Comparison of ENCODE assay signal across 21 mouse cellular contexts in the genomic region with DNA sequence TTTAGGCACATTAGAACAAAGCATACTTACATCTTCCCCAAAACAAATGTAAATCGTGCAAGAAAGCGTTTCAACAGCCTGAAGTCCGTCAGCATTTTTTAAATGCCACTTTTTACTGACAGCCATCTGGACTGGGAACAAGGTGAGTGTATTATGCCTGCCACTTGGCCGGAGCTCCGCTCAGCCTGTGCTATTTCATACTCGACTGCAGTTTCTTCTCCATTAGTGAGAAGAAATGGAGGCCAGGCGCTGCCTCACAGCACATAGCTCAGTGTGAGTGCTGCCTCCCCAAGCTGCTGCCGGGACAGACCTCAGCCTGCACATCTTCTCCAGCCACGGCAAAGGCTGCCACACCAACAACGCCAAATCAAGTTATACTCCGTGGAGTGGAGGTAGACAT.
A peak's percentile ranks its signal among the peaks of the same experiment; 100 is the strongest.
DNase-seq lines count a peak whose midpoint lies in the region; ATAC-seq and TF ChIP-seq lines count a peak whose summit lies in the region.
"Had no signal": no experiment of that assay in that cellular context is flagged by ENCODE, and none has a peak within 500 bp of the region (broad histone marks: within the 10 kb centered on the region; RNA-seq: fewer than 3 reads in every experiment).

No protein-coding gene starts in this region.

- TF ChIP-seq CTCF in gastrocnemius, adult 2 months (IDR thresholded peaks at IDR 0.05) = no peak

- H3K4me3 ChIP-seq in limb, embryonic 12.5 days (replicated peaks) = no peak overlapping the region
- no peak overlapping the region for H3K4me3 ChIP-seq in limb, embryonic 10.5 days
- H3K4me3 ChIP-seq in neural tube, embryonic 15.5 days (replicated peaks) = no peak overlapping the region
- H3K4me3 ChIP-seq in gastrocnemius, adult 2 months = no peak overlapping the region
- H3K4me3 ChIP-seq: embryonic facial prominence, embryonic 10.5 days; heart, adult 2 months; neural tube, embryonic 12.5 days had no signal

- peak overlapping the region; percentile 73 for H3K27ac ChIP-seq in limb, embryonic 12.5 days
- no peak overlapping the region for H3K27ac ChIP-seq in limb, embryonic 10.5 days
- peak overlapping the region; percentile 55; the same call in 1 of the 2 replicates for H3K27ac ChIP-seq in neural tube, embryonic 15.5 days (replicated peaks)
- H3K27ac ChIP-seq in gastrocnemius, adult 2 months = no peak overlapping the region
- H3K27ac ChIP-seq: embryonic facial prominence, embryonic 10.5 days; heart, adult 2 months; neural tube, embryonic 12.5 days had no signal

- no peaks in the 10 kb centered on the region for H3K36me3 ChIP-seq in limb, embryonic 12.5 days
- H3K36me3 ChIP-seq in limb, embryonic 10.5 days = no peaks in the 10 kb centered on the region
- no peaks in the 10 kb centered on the region for H3K36me3 ChIP-seq in neural tube, embryonic 15.5 days
- H3K36me3 ChIP-seq: embryonic facial prominence, embryonic 10.5 days; neural tube, embryonic 12.5 days had no signal

- no peaks in the 10 kb centered on the region for H3K27me3 ChIP-seq in limb, embryonic 12.5 days
- H3K27me3 ChIP-seq in limb, embryonic 10.5 days (ENCODE audit: low read depth, poor library complexity, severe bottlenecking) = no peaks in the 10 kb centered on the region
- H3K27me3 ChIP-seq in neural tube, embryonic 15.5 days (replicated peaks) = no peaks in the 10 kb centered on the region
- H3K27me3 ChIP-seq: CH12.LX; neural tube, embryonic 12.5 days had no signal

- H3K4me2 ChIP-seq in limb, embryonic 12.5 days = no peak overlapping the region
- no peak overlapping the region for H3K4me2 ChIP-seq in neural tube, embryonic 15.5 days
- H3K4me2 ChIP-seq: liver, embryonic 11.5 days; neural tube, embryonic 12.5 days had no signal

- H3K9ac ChIP-seq in limb, embryonic 12.5 days (replicated peaks) = no peak overlapping the region
- no peak overlapping the region for H3K9ac ChIP-seq in neural tube, embryonic 15.5 days (replicated peaks)
- H3K9ac ChIP-seq: neural tube, embryonic 12.5 days had no signal

- peaks cover 10% of the 10 kb centered on the region for H3K9me3 ChIP-seq in limb, embryonic 12.5 days
- H3K9me3 ChIP-seq in limb, embryonic 10.5 days (replicated peaks) = no peaks in the 10 kb centered on the region
- 0 out of 2 replicates have a peak, but pooled peaks cover 4% of the 10 kb centered on the region for H3K9me3 ChIP-seq in neural tube, embryonic 15.5 days (replicated peaks)

- no peak for DNase-seq in limb, embryonic 10.5 days (ENCODE audit: low spot score)
- DNase-seq in cerebellum, adult 11-12 months = peak; percentile 81
- DNase-seq in cerebellum, postnatal 14 days = peak; percentile 78 to 82
- DNase-seq in spleen, adult 18-20 months = no peak
- DNase-seq in gastrocnemius, adult 2 months = no peak
- DNase-seq: heart, adult 2 months; heart, postnatal 36 days; kidney, postnatal 4 days; layer of hippocampus, adult 9-11 months; lung, adult 18-20 months; lung, postnatal 14 days; right cerebral cortex, postnatal 14 days; thymus, postnatal 36 days had no signal

- H3K4me1 ChIP-seq in limb, embryonic 12.5 days (replicated peaks) = peaks cover 3% of the 10 kb centered on the region
- peaks cover 4% of the 10 kb centered on the region; the same call in 1 of the 2 replicates for H3K4me1 ChIP-seq in limb, embryonic 10.5 days
- H3K4me1 ChIP-seq in neural tube, embryonic 15.5 days = peaks cover 18% of the 10 kb centered on the region; the same call in 1 of the 2 replicates
- H3K4me1 ChIP-seq: embryonic facial prominence, embryonic 10.5 days; neural tube, embryonic 12.5 days had no signal

- WGBS in limb, embryonic 12.5 days = 66% methylated on average over 11 of the region's 11 CpGs
- 87% methylated on average over 11 of the region's 11 CpGs for WGBS in limb, embryonic 10.5 days
- WGBS in neural tube, embryonic 15.5 days = 69% methylated on average over 11 of the region's 11 CpGs

- intact Hi-C loops in gastrocnemius, adult 2 months (cut with DNase I) = no loop called here

- ATAC-seq in limb, embryonic 12.5 days (ENCODE audit: insufficient number of reproducible peaks, insufficient read depth, low FRiP score, low TSS enrichment, low read depth) = no peak
- no peak for ATAC-seq in neural tube, embryonic 15.5 days (ENCODE audit: low FRiP score)
- ATAC-seq: hindbrain, embryonic 16.5 days; intestine, embryonic 16.5 days had no signal

Comparison
In these comparisons a context has a peak if more than half of its experiments do, and no peak if none do; other contexts are left out.
1. H3K27ac ChIP-seq: peak in limb, embryonic 12.5 days (single experiment) and neural tube, embryonic 15.5 days (single experiment); none in limb, embryonic 10.5 days (single experiment) and gastrocnemius, adult 2 months (single experiment).
2. DNase-seq: peak in cerebellum, adult 11-12 months (single experiment) and cerebellum, postnatal 14 days (2 of 2); none in limb, embryonic 10.5 days (single experiment), spleen, adult 18-20 months (0 of 2) and gastrocnemius, adult 2 months (single experiment).